Mouse (Mus musculus) C2C12 (cell line): ENCODE results near the gene Smap1.

Experiments used
- CTCF ChIP-seq: IDR thresholded peaks from one replicate; pipeline ENCODE4 v1.5.1; 2011; ENCODE audit not compliant: control insufficient read depth, insufficient read depth, insufficient read length
- MAX ChIP-seq: IDR thresholded peaks from one replicate; pipeline ENCODE4 v1.6.1; 2011; ENCODE audit warnings: mild to moderate bottlenecking, control low read depth
- MYOD1 ChIP-seq: IDR thresholded peaks from one replicate; pipeline ENCODE4 v1.6.1; 2011; ENCODE audit warnings: low read depth; ENCODE audit not compliant: control insufficient read depth, insufficient read length
- MYOG ChIP-seq: IDR thresholded peaks from one replicate; pipeline ENCODE4 v1.6.1; 2011; ENCODE audit not compliant: control insufficient read depth, insufficient read length; ENCODE audit errors: extremely low read depth
- USF1 ChIP-seq: IDR thresholded peaks from one replicate; pipeline ENCODE4 v1.6.1; 2011; ENCODE audit warnings: low read depth, mild to moderate bottlenecking, control low read depth, moderate library complexity

- TF ChIP-seq MYOG (no peak), CTCF (no peak), MYOD1 (no peak), USF1 (no peak), MAX (no peak)
These were observed 9.1 kb downstream of the Smap1 start for GRCm38 (mm10) chr1:23912988-23913387.
